Mouse (Mus musculus): ENCODE measurements around the gene Irf2bpl. TPM values are rescaled to one million over a fixed set of nuclear protein-coding genes. Genes with fewer than 3 reads are reported as not detected.

The Irf2bpl gene
- total RNA-seq, 2 experiments from 2014 or later, result 21.5 to 28.2 TPM

- peak overlapping the region; percentile 99 for H3K4me3 ChIP-seq
- TF ChIP-seq CTCF (IDR thresholded peaks at IDR 0.05), result no peak
- intact Hi-C loops (cut with DNase I), result no loop called here
- H3K27ac ChIP-seq, result peak overlapping the region; percentile 81
- DNase-seq, result no peak
Measured at GRCm38 (mm10) chr12:86880090-86880723, 4.4 kb downstream of the Irf2bpl start.

GRCm38 (mm10) chr12:86879446-86880085 lies 5.0 kb downstream of the Irf2bpl start:
- no peak for DNase-seq
- peak overlapping the region; percentile 99 for H3K4me3 ChIP-seq
- intact Hi-C loops (cut with DNase I), result no loop called here
- TF ChIP-seq CTCF (IDR thresholded peaks at IDR 0.05), result no peak
- H3K27ac ChIP-seq, result peak overlapping the region; percentile 81

GRCm38 (mm10) chr12:86878426-86879353 lies 5.9 kb downstream of the Irf2bpl start:
- DNase-seq, result peak; percentile 38
- peak overlapping the region; percentile 99 for H3K4me3 ChIP-seq
- H3K27ac ChIP-seq, result peak overlapping the region; percentile 81
- intact Hi-C loops (cut with DNase I), result no loop called here
- TF ChIP-seq CTCF (IDR thresholded peaks at IDR 0.05), result no peak

- no peak for TF ChIP-seq CTCF (IDR thresholded peaks at IDR 0.05)
- no peak for DNase-seq
- Histone ChIP-seq H3K4me3 (no peak overlapping the region), H3K27ac (no peak overlapping the region)
- intact Hi-C loops (cut with DNase I), result no loop called here
Measured at GRCm38 (mm10) chr12:86876981-86877380, 7.6 kb downstream of the Irf2bpl start.

- no peak for DNase-seq
- Histone ChIP-seq H3K4me3 (no peak overlapping the region), H3K27ac (no peak overlapping the region)
- intact Hi-C loops (cut with DNase I), result no loop called here
- TF ChIP-seq CTCF (IDR thresholded peaks at IDR 0.05), result no peak
Measured at GRCm38 (mm10) chr12:86876116-86876515, 8.5 kb downstream of the Irf2bpl start.

GRCm38 (mm10) chr12:86872335-86873040 lies 12.1 kb downstream of the Irf2bpl start:
- peak overlapping the region; percentile 72 for H3K27ac ChIP-seq
- H3K4me3 ChIP-seq, result no peak overlapping the region
- intact Hi-C loops (cut with DNase I), result no loop called here
- TF ChIP-seq CTCF (IDR thresholded peaks at IDR 0.05), result no peak
- peak; percentile 58 for DNase-seq

- DNase-seq, result no peak
- H3K27ac ChIP-seq, result peak overlapping the region; percentile 72
- intact Hi-C loops (cut with DNase I), result no loop called here
- TF ChIP-seq CTCF (IDR thresholded peaks at IDR 0.05), result no peak
- H3K4me3 ChIP-seq, result no peak overlapping the region
Measured at GRCm38 (mm10) chr12:86871666-86872334, 12.8 kb downstream of the Irf2bpl start.

GRCm38 (mm10) chr12:86870996-86871395 lies 13.6 kb downstream of the Irf2bpl start:
- DNase-seq, result no peak
- Histone ChIP-seq H3K4me3 (no peak overlapping the region), H3K27ac (no peak overlapping the region)
- no peak for TF ChIP-seq CTCF (IDR thresholded peaks at IDR 0.05)
- intact Hi-C loops (cut with DNase I), result no loop called here

GRCm38 (mm10) chr12:86869761-86870160 lies 14.8 kb downstream of the Irf2bpl start:
- no peak for TF ChIP-seq CTCF (IDR thresholded peaks at IDR 0.05)
- Histone ChIP-seq H3K4me3 (no peak overlapping the region), H3K27ac (no peak overlapping the region; the same call in 1 of the 2 replicates)
- no peak for DNase-seq
- intact Hi-C loops (cut with DNase I), result no loop called here

GRCm38 (mm10) chr12:86867271-86868223 lies 17.1 kb downstream of the Irf2bpl start:
- Histone ChIP-seq H3K27ac (peak overlapping the region; percentile 95), H3K4me3 (peak overlapping the region; percentile 58)
- intact Hi-C loops (cut with DNase I), result no loop called here
- peak; percentile 91 for DNase-seq
- no peak for TF ChIP-seq CTCF (IDR thresholded peaks at IDR 0.05)

Data from gastrocnemius, adult 2 months (tissue).